Mouse (Mus musculus) brain, embryonic 14.5 days (tissue): Measurements from ENCODE around the gene Chd6. TPM values are rescaled to one million over a fixed set of nuclear protein-coding genes. Genes with fewer than 3 reads are reported as not detected.

ENCODE experiments used
- DNase-seq: peaks from one replicate; pipeline ENCODE4 v3.0.0-alpha.2; 2011; ENCODE audit warnings: low read depth
- CTCF ChIP-seq: fragments of 200-500 bp; IDR thresholded peaks from 2 replicates; pipeline ENCODE4 v1.5.1; 2012; ENCODE audit warnings: inconsistent platforms, mild to moderate bottlenecking, moderate library complexity, borderline replicate concordance; ENCODE audit not compliant: insufficient read depth, insufficient read length; ENCODE audit errors: extremely low read depth
- POLR2A ChIP-seq: fragments of 200-500 bp; IDR thresholded peaks from 2 replicates; pipeline ENCODE4 v1.6.1; 2012; ENCODE audit warnings: mild to moderate bottlenecking, inconsistent platforms, borderline replicate concordance; ENCODE audit not compliant: poor library complexity, insufficient read depth, insufficient read length, severe bottlenecking; ENCODE audit errors: extremely low read depth
- polyA plus RNA-seq: library from polyadenylated mRNA; depleted of rRNA; stranded (reverse); fragments of >200 nt; gene quantifications from 2 replicates; pipeline ENCODE4 v1.2.3, GENCODE M21; 2012; rRNA removed

Chd6 gene
- polyA plus RNA-seq, 1 experiment = 41.5 TPM

DNA sequence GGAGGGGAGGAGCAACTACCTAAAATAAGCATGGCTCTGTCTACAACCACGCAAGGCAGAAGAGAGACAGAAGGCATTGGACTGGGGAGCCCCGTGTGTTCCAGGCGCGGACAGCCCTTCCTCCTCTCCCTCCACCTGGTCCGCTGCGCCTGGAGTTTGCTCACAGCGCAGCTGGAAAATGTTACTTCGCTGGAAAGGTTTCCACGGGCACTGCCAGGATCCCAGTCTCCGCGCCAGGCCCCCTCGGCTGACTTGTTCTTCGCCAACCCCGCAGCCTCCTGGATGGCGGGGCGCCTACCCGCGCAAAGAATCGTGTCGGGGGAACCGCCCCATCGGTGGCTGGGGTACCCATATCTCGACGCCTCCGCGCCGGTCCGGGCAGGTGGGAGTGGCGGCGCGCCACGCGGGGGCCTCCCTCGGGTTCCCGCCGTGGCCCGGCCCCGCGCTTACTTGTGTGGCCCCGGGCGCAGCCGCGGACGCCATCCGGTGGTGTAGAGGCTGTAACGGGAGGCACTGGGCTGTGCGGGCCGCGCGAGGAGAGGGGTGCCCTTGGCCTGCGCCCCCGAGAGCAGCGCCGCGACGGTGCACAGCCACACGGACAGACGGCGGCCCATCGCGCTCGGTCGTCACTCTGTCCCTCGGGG, 197.2 kb downstream of the Chd6 start:
- DNase-seq = no peak
- TF ChIP-seq POLR2A (no peak), CTCF (no peak)

DNA sequence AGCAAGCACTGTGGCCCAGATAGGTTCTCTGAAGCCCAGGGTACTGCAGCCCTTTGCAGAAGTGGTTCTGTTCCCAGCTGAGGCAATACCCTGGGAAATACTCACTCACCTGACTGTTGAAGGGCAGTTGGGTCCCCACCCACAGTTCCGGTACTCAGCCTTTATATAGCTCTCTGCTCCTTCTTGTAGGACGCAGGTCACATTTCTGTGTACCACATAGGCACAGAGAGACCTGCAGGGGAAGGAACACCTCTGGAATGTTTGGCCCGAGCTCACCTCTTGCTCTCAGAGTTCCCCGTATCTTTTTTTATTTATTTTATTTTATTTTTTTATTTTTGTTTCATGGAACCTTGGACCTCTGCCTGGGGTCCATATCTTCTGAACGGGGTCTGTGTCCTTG, 198.2 kb downstream of the Chd6 start:
- no peak for DNase-seq
- no peak for TF ChIP-seq POLR2A
- no peak for TF ChIP-seq CTCF

DNA sequence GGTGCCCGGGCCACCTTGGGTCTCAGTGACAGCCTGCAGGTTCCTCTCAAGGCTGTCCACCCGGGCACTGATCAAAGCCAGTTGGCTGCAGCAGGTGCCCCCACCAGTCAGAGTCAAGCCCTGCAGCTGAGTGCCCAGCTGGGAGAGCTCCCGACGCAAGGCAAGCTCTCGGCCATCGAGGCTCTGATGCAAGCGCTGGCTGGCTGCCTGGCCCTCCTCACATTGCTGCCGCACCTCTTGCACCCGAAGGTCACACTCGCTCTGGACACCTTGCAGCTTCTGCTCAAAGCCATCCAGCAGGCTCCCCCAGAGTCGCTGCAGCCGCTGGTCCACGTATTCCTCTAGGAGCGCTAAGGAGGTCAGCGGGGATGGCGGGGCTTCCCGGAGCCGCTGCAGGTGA, 200.3 kb downstream of the Chd6 start:
- no peak for TF ChIP-seq POLR2A
- no peak for TF ChIP-seq CTCF
- no peak for DNase-seq

DNA sequence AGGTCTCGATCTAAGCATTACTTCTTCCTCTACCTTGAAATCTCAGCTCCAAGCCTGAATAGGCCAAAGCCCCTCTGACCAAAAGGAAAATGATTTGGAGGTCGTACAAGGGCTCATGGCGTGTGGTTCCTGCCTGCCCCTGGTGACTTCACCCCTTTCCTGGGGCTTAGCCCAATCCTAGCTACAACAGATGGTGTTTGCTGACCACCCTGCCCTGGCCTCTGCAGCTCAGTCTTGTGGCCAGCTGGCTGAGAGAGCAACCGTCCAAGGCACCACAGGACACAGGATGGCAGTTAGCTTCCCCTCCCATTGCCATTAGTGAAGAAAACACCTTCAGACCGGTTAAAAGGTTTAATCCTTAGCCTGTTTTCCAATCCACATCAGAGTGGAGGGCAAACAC, 202.8 kb downstream of the Chd6 start:
- no peak for DNase-seq
- TF ChIP-seq POLR2A (no peak), CTCF (no peak)

DNA sequence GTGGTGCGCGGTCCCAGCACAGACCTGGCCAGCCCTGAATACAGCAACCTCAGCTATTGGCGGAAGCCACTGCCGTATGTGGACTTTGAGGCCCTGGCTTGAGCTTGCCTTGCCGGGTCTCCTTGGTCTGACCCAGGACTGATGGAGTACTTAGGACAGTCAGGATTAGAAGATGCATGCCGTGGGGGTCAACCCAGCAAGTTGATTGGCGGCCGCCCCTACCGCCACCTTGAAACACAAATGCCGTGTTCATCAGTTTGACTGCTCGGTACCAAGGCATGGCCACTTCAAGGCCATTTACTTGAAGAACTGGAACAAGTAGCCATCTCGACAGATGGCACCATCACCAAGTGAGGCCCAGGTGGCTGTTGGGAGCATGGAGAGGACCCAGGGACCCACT, 203.6 kb downstream of the Chd6 start:
- DNase-seq = no peak
- TF ChIP-seq CTCF (no peak), POLR2A (no peak)

DNA sequence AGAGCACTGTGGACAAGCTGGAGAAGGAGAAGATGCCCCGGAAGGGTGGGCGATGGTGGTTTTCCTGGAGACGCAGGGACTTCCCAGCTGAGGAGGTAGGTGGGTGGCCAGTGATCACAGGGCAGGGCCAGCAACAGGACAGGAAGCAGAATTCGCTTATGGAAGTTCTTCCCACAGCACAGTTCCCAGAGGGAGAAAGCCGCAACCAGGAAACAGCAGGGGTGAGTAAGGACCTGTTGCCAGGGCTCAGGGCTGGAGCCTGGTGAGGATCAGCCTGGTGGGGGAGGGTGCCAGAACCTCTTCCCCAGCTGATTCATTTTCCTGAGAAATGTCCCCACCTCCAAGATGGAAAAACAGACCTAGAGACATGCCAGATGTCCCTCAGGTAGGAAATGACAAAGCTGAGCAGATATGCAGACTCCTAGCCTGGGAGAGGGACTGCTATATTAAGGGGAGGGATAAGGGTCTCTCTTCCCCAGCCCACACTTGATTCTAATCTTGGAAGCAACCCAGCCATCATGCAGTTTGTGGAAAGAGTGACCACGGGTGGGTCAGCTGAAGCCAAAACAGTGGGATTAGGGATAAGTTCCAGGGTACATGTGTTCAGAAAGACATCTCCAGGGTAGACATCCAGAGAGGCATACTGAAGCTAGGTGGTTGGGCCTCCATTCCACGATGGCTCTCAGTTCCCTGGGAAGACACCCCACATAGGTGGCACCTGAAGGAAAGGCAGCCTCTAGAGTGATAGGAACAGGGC, 207.0 kb downstream of the Chd6 start:
- DNase-seq = no peak
- no peak for TF ChIP-seq POLR2A
- TF ChIP-seq CTCF = no peak

Other genes starting within 250 kb of the Chd6 start
- 6.5 and 14.5 TPM in 2 replicates for gene Zhx3, start 236.1 kb downstream of the Chd6 start, polyA plus RNA-seq
- gene Lpin3, start 228.4 kb downstream of the Chd6 start, polyA plus RNA-seq = 0.33 and 0.48 TPM in 2 replicates
- gene Emilin3, start 196.7 kb downstream of the Chd6 start, polyA plus RNA-seq = 3.9 and 5.0 TPM in 2 replicates